Comparison of ENCODE assay signal across 25 mouse cellular contexts in the genomic region with DNA sequence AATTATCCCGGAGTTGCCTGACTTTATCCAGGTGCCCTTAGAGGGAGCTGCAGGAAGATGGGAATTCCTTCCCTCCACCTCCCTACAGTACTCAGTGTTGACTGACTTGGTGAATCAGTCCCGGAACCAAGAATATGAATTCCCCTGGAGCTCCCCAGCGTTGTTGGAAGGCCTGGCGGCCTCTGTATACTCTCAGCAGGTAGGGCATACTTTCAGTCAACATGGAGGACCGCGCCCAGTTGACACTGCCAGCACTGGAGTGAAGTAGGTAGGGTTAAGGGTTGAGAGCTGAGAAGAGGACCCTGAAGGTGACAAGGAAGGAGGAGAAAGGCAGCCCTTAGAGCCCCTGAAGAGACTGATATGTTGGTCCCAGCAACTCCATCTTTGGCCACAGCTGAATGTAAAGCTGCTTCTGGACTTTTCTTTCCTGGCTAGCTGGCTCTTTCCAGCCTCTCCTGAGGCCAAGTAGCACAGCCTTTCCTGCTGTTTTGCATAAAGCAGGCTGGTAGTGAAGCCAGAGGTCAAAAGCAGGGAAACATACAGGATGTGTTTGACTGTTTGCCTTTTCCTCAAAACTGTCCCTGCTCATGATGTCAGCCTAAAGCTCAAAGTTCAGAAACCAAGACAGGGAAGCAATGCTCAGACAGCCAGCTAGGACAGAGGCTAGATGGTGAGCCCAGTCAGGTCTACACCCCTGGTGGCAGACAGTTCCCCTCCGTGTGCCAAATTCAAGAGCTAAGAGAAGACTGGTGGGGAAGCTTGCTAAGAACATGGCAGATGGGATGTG. TPM values are rescaled to one million over a fixed set of nuclear protein-coding genes. Genes with fewer than 3 reads are reported as not detected.
DNase-seq lines count a peak whose midpoint lies in the region; ATAC-seq and TF ChIP-seq lines count a peak whose summit lies in the region.
"Had no signal": no experiment of that assay in that cellular context is flagged by ENCODE, and none has a peak within 500 bp of the region (broad histone marks: within the 10 kb centered on the region; RNA-seq: fewer than 3 reads in every experiment).

No protein-coding gene starts in this region.

- TF ChIP-seq EP300 in liver, postnatal 0 days (IDR thresholded peaks at IDR 0.05; ENCODE audit: low read depth): no peak

- H3K36me3 ChIP-seq in liver, postnatal 0 days (replicated peaks; ENCODE audit: insufficient read depth, low read length): peaks cover 16% of the 10 kb centered on the region; the same call in 1 of the 2 replicates
- no peaks in the 10 kb centered on the region for H3K36me3 ChIP-seq in midbrain, embryonic 11.5 days (ENCODE audit: control insufficient read depth, insufficient read depth, low read length)
- H3K36me3 ChIP-seq: hindbrain, embryonic 15.5 days; limb, embryonic 10.5 days; lung, embryonic 15.5 days had no signal

- intact Hi-C loops in gastrocnemius, postnatal 14 days (cut with DNase I; ENCODE audit: low total_unique reads): no loop called here

- no peak for TF ChIP-seq CTCF in liver, postnatal 0 days (IDR thresholded peaks at IDR 0.05; ENCODE audit: low read depth)

- peak overlapping the region; percentile 68 for H3K27ac ChIP-seq in liver, postnatal 0 days (ENCODE audit: low read depth)
- H3K27ac ChIP-seq in midbrain, embryonic 11.5 days (ENCODE audit: low read depth, low read length): no peak overlapping the region
- H3K27ac ChIP-seq: heart, embryonic 13.5 days; hindbrain, embryonic 15.5 days; limb, embryonic 10.5 days; lung, embryonic 15.5 days had no signal

- 0 out of 2 replicates have a peak, but pooled peaks cover 9% of the 10 kb centered on the region for H3K4me1 ChIP-seq in liver, postnatal 0 days (ENCODE audit: insufficient read depth)
- peaks cover 7% of the 10 kb centered on the region for H3K4me1 ChIP-seq in midbrain, embryonic 11.5 days (ENCODE audit: control insufficient read depth, insufficient read depth, low read length)
- H3K4me1 ChIP-seq: heart, embryonic 13.5 days; lung, embryonic 15.5 days had no signal

- no peaks in the 10 kb centered on the region for H3K27me3 ChIP-seq in liver, postnatal 0 days (ENCODE audit: insufficient read depth, low read length)
- H3K27me3 ChIP-seq in midbrain, embryonic 11.5 days (ENCODE audit: control insufficient read depth, insufficient read depth, low read length): no peaks in the 10 kb centered on the region
- H3K27me3 ChIP-seq: CH12.LX; heart, embryonic 13.5 days; hindbrain, embryonic 15.5 days; lung, embryonic 15.5 days had no signal

- H3K9ac ChIP-seq in liver, postnatal 0 days (replicated peaks): no peak overlapping the region
- no peak overlapping the region for H3K9ac ChIP-seq in midbrain, embryonic 11.5 days (ENCODE audit: low read length)
- H3K9ac ChIP-seq: heart, embryonic 13.5 days; hindbrain, embryonic 15.5 days; lung, embryonic 15.5 days had no signal

- no peak overlapping the region for H3K4me2 ChIP-seq in liver, postnatal 0 days (ENCODE audit: low read depth, low read length)
- H3K4me2 ChIP-seq in midbrain, embryonic 11.5 days: no peak overlapping the region
- H3K4me2 ChIP-seq: heart, embryonic 13.5 days; hindbrain, embryonic 15.5 days; lung, embryonic 15.5 days had no signal

- H3K9me3 ChIP-seq in liver, postnatal 0 days (ENCODE audit: low read length): no peaks in the 10 kb centered on the region
- no peaks in the 10 kb centered on the region for H3K9me3 ChIP-seq in midbrain, embryonic 11.5 days (ENCODE audit: control insufficient read depth, low read length)
- H3K9me3 ChIP-seq: heart, embryonic 13.5 days; hindbrain, embryonic 15.5 days; limb, embryonic 10.5 days; lung, embryonic 15.5 days had no signal

- peak; percentile 72 for ATAC-seq in liver, postnatal 0 days
- ATAC-seq in midbrain, embryonic 11.5 days (ENCODE audit: low FRiP score): no peak
- ATAC-seq: forebrain, embryonic 16.5 days had no signal

- 79% methylated on average over 7 of the region's 7 CpGs for WGBS in liver, postnatal 0 days (ENCODE audit: insufficient replicate concordance)
- 87% methylated on average over 7 of the region's 7 CpGs for WGBS in midbrain, embryonic 11.5 days

- no peak overlapping the region for H3K4me3 ChIP-seq in liver, postnatal 0 days (ENCODE audit: low read depth, low read length)
- H3K4me3 ChIP-seq in midbrain, embryonic 11.5 days (ENCODE audit: low read depth, low read length): no peak overlapping the region
- H3K4me3 ChIP-seq: heart, embryonic 13.5 days; hindbrain, embryonic 15.5 days; limb, embryonic 10.5 days; lung, embryonic 15.5 days had no signal

- peak; percentile 29 for DNase-seq in kidney, adult 18-20 months
- no peak for DNase-seq in kidney, postnatal 4 days
- DNase-seq in adipocyte (ENCODE audit: low spot score): peak; percentile 74
- peak; percentile 32 to 45 for DNase-seq in kidney, postnatal 36 days
- DNase-seq in liver, postnatal 0 days: no peak
- DNase-seq in midbrain, embryonic 11.5 days (ENCODE audit: low spot score, missing footprints): no peak
- DNase-seq in right cerebral cortex, postnatal 10 days (ENCODE audit: low spot score in 2 of 2): no peak
- no peak for DNase-seq in gastrocnemius, postnatal 14 days
- DNase-seq: adrenal gland, adult 8-10 months; cerebellum, adult 11-12 months; cerebellum, postnatal 25 days; heart, postnatal 36 days; right cerebral cortex, adult 18-20 months had no signal

RNA-seq across cellular contexts. Expression of a gene that starts 31.6 kb away (rescaled TPM):
- 0.02 TPM in 2 replicates for polyA plus RNA-seq in liver, postnatal 0 days (2015; fragmentation: Nextera tagmentation; extraction: Ambion mirVana)
- polyA plus RNA-seq in midbrain, embryonic 11.5 days (2014; fragmentation: Nextera tagmentation; extraction: Ambion mirVana): 0.03 TPM in 1 of 2 replicates, not detected in the other
- under 1 TPM; 0.13 to 0.18 TPM for total RNA-seq in gastrocnemius, postnatal 14 days (2021)
- total RNA-seq: adrenal gland, adult 8-10 months; CH12.LX; granulocyte monocyte progenitor cell, adult 5-6 weeks; left cerebral cortex, adult 18-20 months had no signal
- polyA plus RNA-seq: forebrain, embryonic 16.5 days; hindbrain, embryonic 15.5 days; limb, embryonic 10.5 days had no signal

RNA-seq across cellular contexts. Expression of a gene that starts 32.1 kb away (rescaled TPM):
- 294 and 325 TPM in 2 replicates for polyA plus RNA-seq in liver, postnatal 0 days (2015; fragmentation: Nextera tagmentation; extraction: Ambion mirVana)
- 34.2 and 38.1 TPM in 2 replicates for polyA plus RNA-seq in midbrain, embryonic 11.5 days (2014; fragmentation: Nextera tagmentation; extraction: Ambion mirVana)
- 10 to 100 TPM; 16.9 TPM for total RNA-seq in gastrocnemius, postnatal 14 days (2021)

RNA-seq across cellular contexts. Expression of a gene that starts 32.1 kb away (rescaled TPM):
- not detected in 2 replicates for polyA plus RNA-seq in liver, postnatal 0 days (2015; fragmentation: Nextera tagmentation; extraction: Ambion mirVana)
- polyA plus RNA-seq in midbrain, embryonic 11.5 days (2014; fragmentation: Nextera tagmentation; extraction: Ambion mirVana): not detected in 2 replicates
- not detected for total RNA-seq in gastrocnemius, postnatal 14 days (2021)
- total RNA-seq: adrenal gland, adult 8-10 months; CH12.LX; gastrocnemius, adult 18-20 months; granulocyte monocyte progenitor cell, adult 5-6 weeks; heart, postnatal 36 days; layer of hippocampus, adult 18-20 months; left cerebral cortex, adult 18-20 months had no signal
- polyA plus RNA-seq: forebrain, embryonic 16.5 days; heart, embryonic 13.5 days; limb, embryonic 10.5 days; lung, embryonic 15.5 days; spleen, adult 2 months had no signal

RNA-seq across cellular contexts. Expression of a gene that starts 46.9 kb away (rescaled TPM):
- polyA plus RNA-seq in liver, postnatal 0 days (2015; fragmentation: Nextera tagmentation; extraction: Ambion mirVana): not detected in 2 replicates
- not detected in 2 replicates for polyA plus RNA-seq in midbrain, embryonic 11.5 days (2014; fragmentation: Nextera tagmentation; extraction: Ambion mirVana)
- under 1 TPM; 0.42 to 0.53 TPM for total RNA-seq in gastrocnemius, postnatal 14 days (2021)
- total RNA-seq: CH12.LX had no signal
- polyA plus RNA-seq: forebrain, embryonic 16.5 days; neural tube, embryonic 11.5 days; spleen, adult 2 months had no signal

RNA-seq across cellular contexts. Expression of a gene that starts 48.9 kb away (rescaled TPM):
- polyA plus RNA-seq in liver, postnatal 0 days (2015; fragmentation: Nextera tagmentation; extraction: Ambion mirVana): not detected in 2 replicates
- 0.04 TPM in 1 of 2 replicates, not detected in the other for polyA plus RNA-seq in midbrain, embryonic 11.5 days (2014; fragmentation: Nextera tagmentation; extraction: Ambion mirVana)
- total RNA-seq in gastrocnemius, postnatal 14 days (2021): under 1 TPM; 0.27 to 0.45 TPM
- total RNA-seq: CH12.LX; granulocyte monocyte progenitor cell, adult 5-6 weeks; layer of hippocampus, adult 18-20 months; left cerebral cortex, adult 18-20 months had no signal
- polyA plus RNA-seq: heart, embryonic 13.5 days; spleen, adult 2 months had no signal

Comparison
In these comparisons a context has a peak if more than half of its experiments do, and no peak if none do; other contexts are left out.
1. DNase-seq: peak in kidney, adult 18-20 months (single experiment), adipocyte (single experiment) and kidney, postnatal 36 days (2 of 2); none in kidney, postnatal 4 days (0 of 2), liver, postnatal 0 days (single experiment), midbrain, embryonic 11.5 days (single experiment), right cerebral cortex, postnatal 10 days (0 of 2) and gastrocnemius, postnatal 14 days (single experiment).